Mouse (Mus musculus) thymus, postnatal 36 days (tissue): Measurements from ENCODE around the gene Stard13.

Experiments used
- DNase-seq, 2 experiments: peaks; one replicate each; pipeline ENCODE4 v3.0.0; 2022; ENCODE audit warnings: mixed read lengths in 2 of 2

Gene Stard13

DNA sequence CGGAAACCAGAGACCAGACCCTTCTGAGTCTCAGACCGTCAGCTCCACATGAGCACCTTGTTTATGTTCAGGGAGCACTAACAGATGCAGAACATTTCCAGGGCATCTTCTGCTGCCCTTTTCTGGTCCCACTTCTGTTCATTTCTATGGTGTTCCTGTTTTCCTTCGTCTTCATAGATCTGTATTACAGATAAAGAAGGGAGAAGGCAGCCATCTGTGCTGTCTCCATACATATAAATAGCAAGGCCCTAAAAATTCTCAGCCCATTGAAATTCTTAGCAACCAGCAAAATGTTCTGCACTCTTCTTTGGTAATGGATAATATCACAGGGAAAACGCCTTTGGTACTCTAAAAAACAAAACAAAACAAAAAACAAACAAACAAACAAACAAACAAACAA is 96.3 kb downstream of the Stard13 start:
- DNase-seq: no peak

DNA sequence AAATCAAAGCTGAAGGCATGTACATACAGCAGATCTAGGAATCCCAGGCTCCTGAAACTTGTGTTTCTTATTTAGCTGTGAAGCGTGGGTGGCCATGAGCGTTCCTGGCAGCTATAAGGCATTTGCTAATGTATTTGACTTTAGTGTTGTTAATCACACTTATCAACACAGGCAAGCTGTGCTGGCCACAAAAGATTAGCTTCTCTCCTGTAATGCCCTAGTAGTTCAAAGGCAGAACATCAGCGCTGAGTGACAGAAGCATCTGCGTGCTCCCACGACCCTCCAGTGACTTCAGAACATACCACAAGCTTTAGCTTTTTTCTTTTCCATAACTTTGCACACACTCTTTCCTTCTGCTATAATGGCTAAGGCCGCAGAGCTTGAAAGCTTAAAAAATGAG is 97.7 kb downstream of the Stard13 start:
- DNase-seq: no peak

GRCm38 (mm10) chr5:151135078-151135826 is 98.4 kb downstream of the Stard13 start:
- no peak for DNase-seq

DNA sequence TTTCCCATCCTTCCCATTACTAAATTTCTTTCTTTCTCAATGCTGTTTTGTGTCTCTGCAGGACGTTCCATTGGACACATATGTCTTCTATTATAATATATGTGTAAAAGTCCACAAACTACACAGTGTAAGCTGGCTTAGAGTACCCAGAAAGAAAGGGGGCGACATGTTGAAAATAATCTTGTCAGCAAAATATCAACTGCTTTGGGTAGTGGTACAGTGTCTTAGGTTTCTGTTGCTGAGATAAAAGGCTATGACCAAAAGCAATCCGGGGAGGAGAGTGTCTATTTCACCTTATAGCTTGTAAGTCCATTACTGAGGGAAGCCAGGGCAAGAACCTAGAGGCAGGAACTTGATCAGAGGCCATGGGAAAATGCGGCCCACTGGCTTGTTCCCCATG is 99.4 kb downstream of the Stard13 start:
- DNase-seq: no peak

DNA sequence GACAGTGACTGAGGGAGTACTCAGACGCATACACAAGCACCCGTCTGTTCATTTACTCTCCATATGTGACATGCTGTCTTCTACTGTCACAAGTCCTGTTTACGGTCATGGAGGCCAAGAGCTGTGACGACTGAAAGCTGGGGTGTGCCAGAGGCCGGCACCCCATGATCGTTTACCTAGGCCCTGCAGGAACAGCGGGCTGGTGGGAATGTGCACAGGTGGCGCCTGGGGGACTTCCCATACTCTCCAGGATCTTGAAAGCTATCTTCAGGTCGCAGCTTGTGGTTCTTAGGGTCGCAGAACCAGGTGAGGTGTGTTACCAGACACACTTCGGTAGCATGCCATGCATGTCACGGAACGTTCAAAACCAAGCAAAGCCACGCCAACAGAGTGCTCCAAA is 99.9 kb downstream of the Stard13 start:
- no peak for DNase-seq

- no peak for DNase-seq
These were observed 103.9 kb downstream of the Stard13 start for GRCm38 (mm10) chr5:151129762-151130161.

GRCm38 (mm10) chr5:151127298-151127717 is 106.3 kb downstream of the Stard13 start:
- DNase-seq: no peak

- DNase-seq: no peak
These were observed 107.0 kb downstream of the Stard13 start for GRCm38 (mm10) chr5:151126608-151127005.

- no peak for DNase-seq
These were observed 107.5 kb downstream of the Stard13 start for GRCm38 (mm10) chr5:151125985-151126607.

- DNase-seq: no peak
These were observed 115.8 kb downstream of the Stard13 start for GRCm38 (mm10) chr5:151117846-151118245.

DNA sequence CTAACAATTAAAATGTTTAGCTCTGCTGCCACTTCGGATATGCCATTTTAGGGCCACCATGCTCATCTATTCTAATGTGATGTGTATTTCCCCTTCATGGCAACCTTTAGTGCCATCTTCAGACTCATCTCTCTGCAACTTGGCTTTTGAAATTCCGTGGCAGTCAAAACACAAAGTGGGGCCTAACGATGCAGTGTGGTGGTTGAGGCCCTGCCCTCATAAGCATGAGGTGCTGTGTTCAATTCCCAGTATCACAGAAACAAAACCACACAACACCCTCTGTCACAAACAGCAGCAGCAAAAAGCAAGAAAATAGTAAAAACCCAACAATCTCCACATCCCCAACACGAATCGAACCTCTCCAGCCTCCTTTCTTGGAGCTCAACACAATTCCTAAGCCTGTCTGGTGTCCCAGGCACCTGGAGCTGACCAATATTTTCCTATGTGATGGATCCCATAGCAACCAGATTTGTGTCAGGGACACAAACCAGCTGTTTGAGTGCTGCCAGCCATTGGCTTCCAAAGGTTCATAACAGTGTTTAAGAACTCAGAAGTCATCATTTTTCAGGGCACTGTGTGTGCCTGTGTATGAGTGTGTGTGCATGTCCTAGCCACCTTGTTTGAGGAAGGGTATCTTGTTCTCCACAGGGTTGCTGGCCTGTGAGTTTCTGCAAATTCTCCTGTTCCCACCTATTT is 117.3 kb downstream of the Stard13 start:
- DNase-seq: no peak

DNA sequence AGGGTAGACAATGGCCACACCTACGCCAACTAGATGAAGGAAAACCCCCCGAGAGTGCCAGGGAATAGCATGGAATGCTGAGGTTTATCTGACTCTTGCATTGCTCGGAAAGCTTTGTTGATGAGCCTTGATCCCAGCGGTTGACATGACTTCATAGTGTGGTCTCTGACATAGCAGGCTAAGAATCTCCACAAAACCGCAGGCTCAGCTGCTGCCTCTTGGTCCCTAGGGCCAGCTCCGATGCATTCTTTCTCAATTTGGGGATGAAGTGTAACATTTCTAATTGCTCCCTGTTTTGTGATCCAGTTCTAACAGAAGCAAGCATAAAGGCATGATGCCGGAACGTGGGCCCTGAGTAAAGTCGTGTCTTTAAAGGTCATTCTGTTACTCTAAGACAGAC is 120.9 kb downstream of the Stard13 start:
- DNase-seq: no peak

DNA sequence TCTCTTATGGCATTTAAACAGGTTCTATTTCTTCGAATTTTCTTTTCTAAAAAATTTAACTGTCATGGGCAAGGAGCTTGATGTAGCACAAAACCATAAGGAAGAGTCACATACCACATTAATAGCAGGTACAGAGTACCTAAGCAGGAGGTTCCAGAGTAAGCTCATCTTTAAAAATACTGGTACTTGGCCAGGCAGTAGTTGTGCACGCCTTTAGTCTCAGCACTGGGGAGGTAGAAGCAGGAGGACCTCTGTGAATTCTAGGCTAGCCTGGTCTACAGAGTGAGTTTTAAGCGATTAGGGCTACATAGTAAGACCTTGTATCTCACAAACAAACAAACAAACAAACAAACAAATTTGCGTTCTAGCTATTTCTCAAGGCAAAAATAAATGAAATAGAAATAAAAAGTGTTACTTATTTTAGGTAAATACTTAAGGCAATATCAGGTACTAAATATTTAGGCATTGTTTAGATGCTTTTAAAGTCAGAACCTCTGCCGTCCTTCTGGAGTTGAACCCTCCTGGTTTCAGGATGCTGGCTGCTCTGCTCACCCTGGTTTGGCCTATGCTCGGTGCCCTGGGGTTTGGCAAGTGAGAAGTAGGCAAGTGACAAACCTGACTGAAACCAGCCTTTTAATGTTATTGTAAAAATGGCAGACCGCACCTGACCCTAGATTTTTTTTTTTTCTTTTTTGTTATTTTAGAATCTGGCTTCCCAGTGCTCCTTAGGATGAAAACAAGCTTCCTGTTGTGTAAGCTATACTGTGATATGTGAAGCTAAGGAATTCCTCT is 122.4 kb downstream of the Stard13 start:
- no peak for DNase-seq

- no peak for DNase-seq
These were observed 123.2 kb downstream of the Stard13 start for GRCm38 (mm10) chr5:151110461-151110908.

- no peak for DNase-seq
These were observed 123.8 kb downstream of the Stard13 start for GRCm38 (mm10) chr5:151109822-151110221.

- no peak for DNase-seq
These were observed 124.7 kb downstream of the Stard13 start for GRCm38 (mm10) chr5:151108955-151109354.

- DNase-seq: no peak
These were observed 125.2 kb downstream of the Stard13 start for GRCm38 (mm10) chr5:151108291-151108897.

DNA sequence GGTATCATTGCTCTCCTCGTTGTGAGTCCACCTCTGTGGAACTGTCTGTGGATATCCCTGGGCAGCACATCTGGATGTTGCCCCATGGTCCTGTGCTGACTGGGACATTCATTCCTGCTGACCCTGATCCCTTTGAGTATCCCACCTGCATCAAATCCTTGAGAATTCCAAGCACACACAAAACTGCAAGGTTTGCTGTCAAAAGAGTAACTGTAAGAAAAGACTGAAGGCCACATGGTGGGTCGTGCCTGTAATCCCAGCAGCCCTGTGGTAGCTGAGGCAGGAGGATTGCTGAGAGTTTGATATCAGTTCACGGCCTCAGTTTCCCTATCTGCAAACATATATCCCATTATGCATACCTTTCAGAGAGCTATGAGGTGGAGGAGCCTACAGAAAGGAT is 126.8 kb downstream of the Stard13 start:
- no peak for DNase-seq

GRCm38 (mm10) chr5:151105054-151105971 is 128.3 kb downstream of the Stard13 start:
- no peak for DNase-seq

GRCm38 (mm10) chr5:151104354-151105053 is 129.1 kb downstream of the Stard13 start:
- DNase-seq: no peak

- no peak for DNase-seq
These were observed 130.4 kb downstream of the Stard13 start for GRCm38 (mm10) chr5:151103284-151103683.
